Mouse (Mus musculus): Measurements from ENCODE around the gene Atg4d.

DNA sequence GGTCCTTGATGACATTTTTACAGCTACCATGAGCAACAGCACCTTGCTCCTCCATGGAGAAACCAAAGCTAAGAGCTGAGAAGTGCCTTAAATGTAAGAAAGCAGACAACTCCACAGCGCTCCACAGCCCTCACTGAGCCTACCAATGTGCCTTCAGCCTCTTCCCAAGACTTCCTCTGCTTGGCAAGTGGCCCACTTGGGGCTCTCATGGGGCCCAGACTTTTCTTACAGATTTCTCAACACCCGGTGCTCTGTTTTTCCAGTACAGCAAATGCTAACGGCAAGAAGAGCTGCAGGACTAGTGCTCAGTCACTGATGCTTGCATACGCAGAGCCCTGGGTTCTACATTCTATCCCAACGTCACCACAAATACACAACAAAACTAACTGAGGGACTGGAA lies 12.7 kb downstream of the Atg4d start:
- TF ChIP-seq CTCF (IDR thresholded peaks at IDR 0.05; ENCODE audit: insufficient read depth, low read length): no peak
- TF ChIP-seq POLR2A (IDR thresholded peaks at IDR 0.05; ENCODE audit: borderline replicate concordance, extremely low read depth, low read depth, low read length): no peak
